Mouse (Mus musculus): Measurements from ENCODE around the gene Cend1.

The Cend1 gene

DNA sequence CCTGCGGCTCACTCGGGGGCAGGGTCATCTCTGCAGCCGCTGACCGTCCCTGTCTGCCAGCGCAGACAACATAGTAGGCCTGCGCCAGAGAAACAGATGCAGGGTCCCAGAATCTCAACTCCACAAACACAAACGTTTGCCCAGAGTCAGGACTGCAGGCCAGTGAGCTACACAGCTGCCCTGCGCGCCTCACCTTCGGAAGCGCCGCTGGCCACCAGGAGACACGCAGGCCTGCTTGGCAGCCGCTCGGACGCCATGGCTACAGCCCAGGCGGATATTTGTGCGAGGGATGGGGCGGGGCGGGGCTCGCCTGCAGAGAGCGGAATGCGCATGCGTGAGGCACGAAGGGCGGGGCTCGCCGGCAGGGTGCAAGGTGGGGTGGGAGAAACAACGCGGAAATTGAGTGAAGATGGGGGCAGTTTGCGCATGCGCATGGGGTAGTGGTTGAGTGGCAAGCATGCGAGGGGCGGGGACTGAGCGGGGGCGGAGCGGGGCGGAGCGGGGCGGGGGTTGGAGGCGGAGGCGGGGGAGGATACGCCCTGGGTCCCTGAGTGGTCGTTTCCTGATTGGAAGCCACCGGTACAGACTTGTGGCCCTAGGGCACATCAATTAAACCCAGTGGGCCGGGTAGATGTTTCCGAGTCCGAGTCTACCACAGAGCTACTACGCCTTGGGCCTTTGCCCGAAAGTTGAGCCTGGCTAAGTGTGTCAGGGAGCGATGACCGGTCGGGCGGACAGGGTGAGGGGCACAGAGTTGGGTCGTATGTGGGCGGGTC is 15.3 kb downstream of the Cend1 start, which contains the start of gene Gatd1:
Gatd1 (minus strand) TSS at position 328 of the 776 bp plus-strand sequence.
- POLR2A ChIA-PET, result interaction anchor here in 3 of 4 experiments (0.7 to 3.7 kb wide), 26 partner anchors 12 to 460 kb away, joined by 3 to 21 read pairs (median 4); partner anchors contain the start of genes Taldo1 (in 3 of the 3), Cend1 (in 2 of the 3), Rplp2 (in 2 of the 3) and Polr2l (in 1 of the 3)
- CTCF ChIA-PET, result interaction anchor here in 3 of 4 experiments (0.6 to 2.4 kb wide), 9 partner anchors 9 to 1712 kb away, joined by 3 to 10 read pairs (median 6); no protein-coding TSS in a partner anchor

DNA sequence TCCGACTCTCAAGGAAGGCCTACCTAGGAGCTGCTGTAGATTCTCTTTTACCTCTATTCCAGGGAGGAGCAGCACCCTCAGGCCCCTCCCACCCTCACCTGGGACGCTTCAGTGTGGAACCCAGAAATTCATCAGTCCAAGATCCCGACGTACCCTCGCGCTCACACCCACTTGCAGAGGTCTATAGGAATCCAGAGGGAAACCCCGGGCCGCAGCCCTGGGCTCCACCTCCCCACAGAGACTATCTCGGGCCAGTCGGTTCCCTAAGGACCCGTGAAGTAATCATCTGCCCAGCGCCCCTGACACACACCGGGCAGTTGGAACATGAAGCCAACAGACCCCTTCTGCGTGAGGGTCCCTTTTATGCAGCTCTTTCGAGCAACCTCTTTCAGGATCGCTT is 16.0 kb downstream of the Cend1 start:
- POLR2A ChIA-PET, result interaction anchor here in 2 of 4 experiments (1.2 to 3.7 kb wide), 7 partner anchors 16 to 62 kb away, joined by 3 to 21 read pairs (median 5); partner anchors contain the start of genes Cend1 (in 1 of the 2), Polr2l (in 1 of the 2), Rplp2 (in 1 of the 2) and Slc25a22 (in 1 of the 2)

DNA sequence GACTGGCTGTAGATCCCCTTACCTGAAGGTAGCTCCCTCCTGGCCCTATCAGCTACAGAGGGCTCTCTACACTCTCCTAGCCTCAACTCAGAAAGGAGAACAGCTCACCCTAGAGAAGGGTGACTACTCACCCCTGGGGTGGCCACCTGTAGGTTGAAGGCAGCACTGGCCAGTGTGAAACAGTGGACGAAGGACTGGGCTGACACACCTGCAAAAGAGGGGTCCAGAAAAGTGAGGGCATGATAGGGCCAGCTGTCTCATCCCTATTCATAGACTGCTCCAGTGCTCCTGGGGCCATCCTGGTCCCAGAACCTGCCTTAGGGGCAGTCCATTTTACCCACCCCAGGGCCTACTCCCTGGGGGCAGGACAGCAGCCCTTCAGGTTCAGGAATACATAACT is 17.6 kb downstream of the Cend1 start:
- POLR2A ChIA-PET, result interaction anchor here in 1 of 4 experiments (0.9 to 3.4 kb wide), 5 partner anchors 19 to 57 kb away, joined by 3 to 9 read pairs (median 5); partner anchors contain the start of genes Pidd1, Pnpla2 and Slc25a22
- CTCF ChIA-PET, result no interaction called here

More for the DNA sequence above, 16.0 kb downstream of the Cend1 start:
- CTCF ChIA-PET, result interaction anchor here in 2 of 4 experiments (0.9 to 2.4 kb wide), 3 partner anchors 11 to 1713 kb away, joined by 3 to 8 read pairs (median 4); no protein-coding TSS in a partner anchor

- CTCF ChIA-PET, result interaction anchor here in 1 of 4 experiments (0.6 to 2.6 kb wide), 3 partner anchors 18 to 58 kb away, joined by 4 to 20 read pairs (median 7); partner anchors contain the start of genes Rplp2 and Taldo1
- POLR2A ChIA-PET, result interaction anchor here in 2 of 4 experiments (0.6 to 3.4 kb wide), 6 partner anchors 8 to 44 kb away, joined by 3 to 9 read pairs (median 4); partner anchors contain the start of genes Pidd1 (in 1 of the 2), Pnpla2 (in 1 of the 2) and Taldo1 (in 1 of the 2)
These were observed 18.7 kb downstream of the Cend1 start for GRCm38 (mm10) chr7:141410631-141411030.

DNA sequence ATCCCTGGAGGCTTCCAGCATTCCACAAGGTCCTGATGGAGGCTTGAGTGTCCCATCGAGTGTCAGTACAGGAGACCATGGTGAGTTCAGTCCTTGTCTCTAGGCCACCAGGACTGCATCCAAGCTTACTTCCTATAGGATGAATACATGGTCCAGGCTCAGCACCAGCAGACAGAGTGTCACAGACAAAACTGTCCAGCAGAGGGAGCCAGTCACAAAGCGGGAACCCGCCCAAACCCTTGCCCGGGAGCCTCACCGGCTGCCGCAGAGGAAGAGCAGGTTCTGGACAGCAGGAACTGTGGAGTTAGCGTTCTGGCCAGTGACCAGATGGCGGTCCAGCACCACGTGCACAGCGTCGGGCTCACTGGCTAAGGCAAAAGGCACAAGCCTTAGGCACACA is 20.5 kb downstream of the Cend1 start:
- CTCF ChIA-PET, result interaction anchor here (0.5 to 2.6 kb wide), 47 partner anchors 14 to 1020 kb away, joined by 3 to 20 read pairs (median 4); partner anchors contain the start of genes Rplp2 (in 4 of the 4), Taldo1 (in 4 of the 4), Slc25a22 (in 2 of the 4) and Cend1 (in 1 of the 4)

GRCm38 (mm10) chr7:141407670-141408069 is 21.6 kb downstream of the Cend1 start:
- POLR2A ChIA-PET, result interaction anchor here in 2 of 4 experiments (0.7 to 2.3 kb wide), 7 partner anchors 13 to 115 kb away, joined by 3 to 10 read pairs (median 6); partner anchors contain the start of genes Eps8l2 (in 1 of the 2) and Taldo1 (in 1 of the 2)
- CTCF ChIA-PET, result interaction anchor here in 3 of 4 experiments (0.6 to 1.3 kb wide), 4 partner anchors 13 to 848 kb away, joined by 3 to 8 read pairs (median 7); no protein-coding TSS in a partner anchor

More for the DNA sequence above, 20.5 kb downstream of the Cend1 start:
- POLR2A ChIA-PET, result interaction anchor here (0.5 to 3.4 kb wide), 22 partner anchors 13 to 269 kb away, joined by 3 to 13 read pairs (median 4); partner anchors contain the start of genes Taldo1 (in 2 of the 4), Eps8l2 (in 1 of the 4), Pidd1 (in 1 of the 4) and Rplp2 (in 1 of the 4)

GRCm38 (mm10) chr7:141405466-141405865 is 23.8 kb downstream of the Cend1 start:
- CTCF ChIA-PET, result interaction anchor here (0.6 to 1.5 kb wide), 7 partner anchors 9 to 177 kb away, joined by 3 to 6 read pairs (median 3); no protein-coding TSS in a partner anchor

DNA sequence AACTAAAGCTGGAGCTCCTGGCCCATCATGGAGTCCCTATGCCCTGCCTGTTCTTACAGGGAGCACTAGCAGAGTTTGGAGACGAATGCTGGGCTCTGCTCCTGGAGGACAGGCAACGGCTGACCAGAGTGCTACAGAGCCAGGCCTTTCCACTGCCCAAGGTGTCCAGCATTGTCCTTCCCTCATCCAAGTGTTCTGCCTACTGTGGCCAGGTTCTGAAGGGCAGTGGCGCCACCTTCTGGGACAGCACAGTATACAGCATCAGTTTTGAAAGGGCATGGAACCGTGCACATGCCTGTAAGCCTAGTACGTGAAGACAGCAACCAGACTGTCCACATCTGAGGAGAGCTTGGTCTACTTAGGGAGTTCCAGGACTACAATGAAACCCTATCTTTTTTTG is 26.0 kb downstream of the Cend1 start:
- POLR2A ChIA-PET, result interaction anchor here in 3 of 4 experiments (0.6 to 3.1 kb wide), 13 partner anchors 11 to 188 kb away, joined by 3 to 27 read pairs (median 4); partner anchors contain the start of genes Taldo1 (in 2 of the 3), Cend1 (in 1 of the 3), Rassf7 (in 1 of the 3) and Slc25a22 (in 1 of the 3)
- CTCF ChIA-PET, result interaction anchor here in 3 of 4 experiments (0.5 to 1.7 kb wide), 17 partner anchors 8 to 289 kb away, joined by 3 to 26 read pairs (median 4); partner anchors contain the start of genes Deaf1 (in 1 of the 3), Rnh1 (in 1 of the 3), Sct (in 1 of the 3) and Taldo1 (in 1 of the 3)

More at GRCm38 (mm10) chr7:141405466-141405865, 23.8 kb downstream of the Cend1 start:
- POLR2A ChIA-PET, result interaction anchor here (0.5 to 1.5 kb wide), 8 partner anchors 10 to 449 kb away, joined by 3 to 9 read pairs (median 4); partner anchors contain the start of gene Taldo1 (in 1 of the 4)

DNA sequence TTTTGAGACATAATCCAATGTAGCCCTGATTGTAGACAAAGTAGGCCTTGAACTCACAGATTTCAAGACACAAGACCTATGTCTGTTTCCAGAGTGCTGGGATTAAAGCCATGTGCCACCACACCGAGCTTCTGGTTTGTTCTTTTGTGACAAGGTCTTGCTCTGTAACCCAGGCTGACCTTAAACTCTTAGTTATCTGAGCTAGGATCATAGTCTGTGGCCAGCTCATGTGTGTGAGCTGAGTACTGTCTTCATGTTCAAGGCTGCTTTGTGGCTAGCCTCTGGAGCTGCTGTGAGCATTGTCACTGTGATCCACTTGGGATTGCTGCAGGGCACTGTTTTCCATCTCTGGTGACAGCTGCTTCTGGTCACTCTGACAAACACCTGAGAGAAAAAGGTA is 33.9 kb downstream of the Cend1 start:
- POLR2A ChIA-PET, result interaction anchor here in 3 of 4 experiments (0.5 to 8.2 kb wide), 29 partner anchors 10 to 695 kb away, joined by 3 to 175 read pairs (median 4); partner anchors contain the start of genes Rplp2 (in 2 of the 3), Cend1 (in 1 of the 3), Chid1 (in 1 of the 3) and Gatd1 (in 1 of the 3)

DNA sequence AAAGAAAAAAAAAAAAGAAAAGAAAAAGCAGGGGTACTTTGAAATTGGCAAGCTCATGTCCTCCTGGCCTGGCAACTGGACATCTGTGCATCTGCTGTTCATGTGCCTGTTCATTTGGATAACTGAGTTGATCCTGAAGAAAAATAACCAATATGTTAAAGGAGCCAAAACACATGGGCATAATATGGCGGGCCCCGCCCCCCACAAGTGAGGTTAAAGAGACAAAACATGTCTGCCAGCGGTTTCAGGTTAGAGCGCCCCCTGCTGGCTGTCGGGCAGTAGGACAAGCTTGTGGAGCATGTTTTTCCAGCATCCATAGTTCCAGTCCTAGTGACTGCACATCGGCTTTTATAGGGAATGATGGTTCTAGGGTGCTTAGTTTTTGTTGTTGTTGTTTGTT is 34.5 kb downstream of the Cend1 start:
- POLR2A ChIA-PET, result interaction anchor here (0.5 to 8.2 kb wide), 36 partner anchors 11 to 696 kb away, joined by 3 to 175 read pairs (median 4); partner anchors contain the start of genes Rplp2 (in 2 of the 4), Cend1 (in 1 of the 4), Chid1 (in 1 of the 4) and Cracr2b (in 1 of the 4)

More for the DNA sequence above, 33.9 kb downstream of the Cend1 start:
- CTCF ChIA-PET, result interaction anchor here (0.5 to 2.8 kb wide), 98 partner anchors 8 to 551 kb away, joined by 3 to 26 read pairs (median 4); partner anchors contain the start of genes Eps8l2 (in 3 of the 4), Cend1 (in 2 of the 4), Sct (in 2 of the 4) and Cd151 (in 1 of the 4)

GRCm38 (mm10) chr7:141394158-141394557 is 35.1 kb downstream of the Cend1 start:
- ChIA-PET POLR2A (interaction anchor here in 3 of 4 experiments (0.8 to 8.2 kb wide), 23 partner anchors 11 to 200 kb away, joined by 3 to 175 read pairs (median 4); partner anchors contain the start of genes Rplp2 (in 2 of the 3), Chid1 (in 1 of the 3), Cracr2b (in 1 of the 3) and Gatd1 (in 1 of the 3)), CTCF (interaction anchor here (0.5 to 2.8 kb wide), 37 partner anchors 8 to 1424 kb away, joined by 3 to 26 read pairs (median 5); partner anchors contain the start of genes Pnpla2 (in 1 of the 4), Rassf7 (in 1 of the 4), Rplp2 (in 1 of the 4) and Sct (in 1 of the 4))

More for the DNA sequence above, 34.5 kb downstream of the Cend1 start:
- CTCF ChIA-PET, result interaction anchor here (0.5 to 2.8 kb wide), 105 partner anchors 9 to 1425 kb away, joined by 3 to 26 read pairs (median 4); partner anchors contain the start of genes Eps8l2 (in 3 of the 4), Cend1 (in 2 of the 4), Sct (in 2 of the 4) and Cd151 (in 1 of the 4)

GRCm38 (mm10) chr7:141392552-141393222 is 36.6 kb downstream of the Cend1 start:
- ChIA-PET CTCF (interaction anchor here (0.7 to 2.3 kb wide), 43 partner anchors 9 to 489 kb away, joined by 3 to 20 read pairs (median 4); partner anchors contain the start of genes Cd151 (in 1 of the 4), Cend1 (in 1 of the 4), Eps8l2 (in 1 of the 4) and Phrf1 (in 1 of the 4)), POLR2A (interaction anchor here (0.6 to 8.2 kb wide), 102 partner anchors 9 to 571 kb away, joined by 3 to 175 read pairs (median 5); partner anchors contain the start of genes Cend1 (in 2 of the 4), Chid1 (in 2 of the 4), Eps8l2 (in 2 of the 4) and Gatd1 (in 2 of the 4))

DNA sequence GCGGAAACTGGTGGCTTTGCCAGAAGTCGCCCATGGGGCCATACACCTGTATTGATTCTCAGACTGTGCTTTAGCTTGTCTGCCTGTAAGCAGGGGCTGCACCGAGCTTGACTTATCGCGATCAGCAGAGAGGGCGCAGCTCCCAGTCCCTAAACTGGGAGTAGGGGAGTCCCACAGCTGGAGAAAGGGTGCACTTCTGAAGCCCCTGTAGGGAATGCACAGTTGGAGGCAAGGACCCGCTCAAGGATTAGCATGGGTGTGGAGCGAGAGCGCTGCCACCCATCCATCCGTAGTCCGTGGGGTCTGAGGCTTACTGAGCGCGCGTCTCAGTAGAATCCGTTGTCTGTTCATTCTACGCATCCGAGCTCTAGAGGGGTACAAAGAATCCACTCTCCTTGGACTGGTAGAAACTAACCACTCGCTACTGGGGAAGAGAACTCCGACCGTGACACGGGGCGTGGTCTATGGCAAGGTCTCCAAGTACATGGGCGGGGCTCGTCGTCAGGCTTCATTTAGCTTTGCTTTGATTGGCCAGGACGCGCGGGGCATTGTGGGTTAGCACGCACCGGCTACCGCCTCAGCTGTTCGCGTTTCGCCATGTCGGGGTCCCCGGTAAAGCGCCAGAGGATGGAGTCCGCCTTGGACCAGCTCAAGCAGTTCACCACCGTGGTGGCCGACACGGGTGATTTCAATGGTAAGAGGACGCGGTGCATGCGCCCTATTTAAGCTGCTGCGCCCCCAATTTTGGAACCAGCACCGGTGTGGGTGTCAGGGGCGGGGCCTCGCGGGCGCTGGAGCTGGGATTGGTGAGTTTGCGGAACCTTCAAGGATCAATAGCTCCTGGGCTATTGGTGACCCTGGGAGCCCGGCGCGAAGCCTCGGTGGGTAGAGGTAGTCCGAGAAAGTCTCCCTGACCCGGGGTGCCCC is 37.4 kb downstream of the Cend1 start, which contains the start of gene Taldo1:
Taldo1 (plus strand) TSS at position 575 of the 927 bp plus-strand sequence.
- CTCF ChIA-PET, result interaction anchor here (0.5 to 2.3 kb wide), 53 partner anchors 8 to 488 kb away, joined by 3 to 20 read pairs (median 4); partner anchors contain the start of genes Cd151 (in 1 of the 4), Cend1 (in 1 of the 4), Chid1 (in 1 of the 4) and Cracr2b (in 1 of the 4)
- POLR2A ChIA-PET, result interaction anchor here (0.6 to 8.2 kb wide), 116 partner anchors 8 to 570 kb away, joined by 3 to 175 read pairs (median 4); partner anchors contain the start of genes Eps8l2 (in 3 of the 4), Gatd1 (in 3 of the 4), Cend1 (in 2 of the 4) and Chid1 (in 2 of the 4)
